Mouse (Mus musculus) MEL (cell line): Measurements from ENCODE around the gene Slc6a3.

ENCODE experiments used
- CTCF ChIP-seq, 3 experiments: IDR thresholded peaks in 2 of 3; conservative IDR thresholded peaks in 1 of 3; 2 replicates each; pipeline ENCODE4 v1.5.1; 2011 to 2012; ENCODE audit warnings: low read length in 3 of 3, low read depth in 2 of 3, mild to moderate bottlenecking in 2 of 3, improper control_type of control experiment in 1 of 3, inconsistent platforms in 1 of 3, mixed read lengths in 1 of 3, moderate library complexity in 1 of 3; ENCODE audit not compliant: control insufficient read depth in 1 of 3, insufficient read depth in 1 of 3, poor library complexity in 1 of 3, severe bottlenecking in 1 of 3
- KAT2A ChIP-seq: conservative IDR thresholded peaks from 2 replicates; pipeline ENCODE4 v1.6.1; 2012; ENCODE audit warnings: low read depth, low read length, improper control_type of control experiment, inconsistent platforms
- POLR2A ChIP-seq, 2 experiments: IDR thresholded peaks; 2 replicates each; pipeline ENCODE4 v1.6.1; 2011 to 2012; ENCODE audit warnings: low read length in 2 of 2, mild to moderate bottlenecking in 2 of 2, control low read depth in 1 of 2, improper control_type of control experiment in 1 of 2, low read depth in 1 of 2, moderate library complexity in 1 of 2; ENCODE audit not compliant: control insufficient read depth in 1 of 2, insufficient read depth in 1 of 2, poor library complexity in 1 of 2
- TCF12 ChIP-seq: IDR thresholded peaks from 2 replicates; pipeline ENCODE4 v1.6.1; 2014; ENCODE audit warnings: low read depth, mild to moderate bottlenecking, inconsistent platforms, low read length, improper control_type of control experiment, moderate library complexity

- TF ChIP-seq KAT2A (no peak), CTCF (IDR thresholded peaks at IDR 0.05 in 2 of 3, conservative IDR thresholded peaks at IDR 0.05 in 1 of 3; ENCODE audit: control insufficient read depth in 1 of 3, insufficient read depth in 1 of 3, low read depth in 2 of 3, low read length in 3 of 3, poor library complexity in 1 of 3, severe bottlenecking in 1 of 3) (no peak), TCF12 (no peak), POLR2A (IDR thresholded peaks at IDR 0.05; ENCODE audit: control insufficient read depth in 1 of 2, insufficient read depth in 1 of 2, low read depth in 1 of 2, low read length in 2 of 2, poor library complexity in 1 of 2) (no peak)
Measured at GRCm38 (mm10) chr13:73564201-73564600, 27.7 kb downstream of the Slc6a3 start.
